Mouse (Mus musculus) v-Abl transformed pro-B cells (cell line): ENCODE data around the gene Gm14399.
"Not testable (repeated sequence)": the region's sequence is repeated elsewhere in the genome, so short reads cannot be mapped to it uniquely, and the experiment has no call there.

Experiments used
- in situ Hi-C, 2 experiments: fragments of 400-800 bp; cut with MboI; formaldehyde crosslinking; loops; one replicate each; pipeline ENCODE4 v1.15.1; 2025; ENCODE audit not compliant: unreplicated experiment in 2 of 2

Gene Gm14399

DNA sequence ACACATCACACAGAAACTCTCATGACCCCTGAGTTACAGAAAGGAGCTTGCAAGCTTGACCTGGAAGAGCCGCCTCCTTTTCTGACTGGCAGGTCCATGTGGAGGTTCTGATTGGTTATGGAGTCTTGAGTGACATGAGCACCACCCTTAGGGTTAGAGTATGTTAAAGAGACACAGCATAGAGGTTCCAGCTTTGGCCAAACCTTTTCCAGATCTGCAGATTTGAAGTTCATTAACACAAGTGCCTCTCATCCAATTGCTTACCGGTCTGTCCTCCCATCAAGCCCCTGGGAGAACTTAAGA, at the start of gene Gm14399:
Gene Gm14399, minus strand, starts transcription at position 20 of the 303 bp plus-strand sequence.
- in situ Hi-C loops, result not testable (repeated sequence)

DNA sequence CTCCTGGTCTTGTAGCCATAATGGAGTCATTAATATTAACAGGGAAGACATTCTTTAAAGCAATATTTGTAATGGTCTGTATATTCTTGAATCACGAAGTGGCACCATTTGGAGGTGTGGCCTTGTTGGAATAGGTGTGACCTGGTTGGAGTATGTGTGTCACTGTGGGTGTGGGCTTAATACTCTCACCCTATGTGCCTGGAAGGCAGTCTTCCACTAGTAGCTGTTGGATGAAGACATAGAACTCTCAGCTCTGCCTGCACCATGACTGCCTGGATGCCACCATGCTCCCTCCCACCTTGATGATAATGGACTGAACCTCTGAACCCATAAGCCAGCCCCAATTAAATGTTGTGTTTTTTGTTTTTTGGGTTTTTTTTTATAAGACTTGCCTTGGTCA, 37.2 kb upstream of the Gm14399 start:
- in situ Hi-C loops, result not testable (repeated sequence)

DNA sequence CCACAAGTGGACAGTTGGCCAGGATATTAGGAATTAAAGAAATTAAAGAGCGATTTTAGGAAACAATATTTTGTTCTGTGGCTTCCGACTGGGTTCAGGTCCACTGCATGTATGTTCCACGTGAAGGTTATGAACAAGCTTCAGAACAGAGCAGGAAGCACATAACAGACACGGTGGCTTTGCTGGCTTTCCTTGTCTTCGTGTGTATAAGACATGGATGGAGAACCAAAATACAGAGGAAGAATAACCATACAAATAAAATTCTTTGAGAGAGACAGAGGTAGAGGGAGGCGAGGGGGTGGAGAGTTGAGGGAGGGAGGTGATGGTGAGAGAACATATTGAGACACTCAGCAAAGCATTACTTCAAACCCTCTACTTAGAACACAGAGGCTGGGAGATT, 34.5 kb upstream of the Gm14399 start:
- in situ Hi-C loops, result no loop called here

DNA sequence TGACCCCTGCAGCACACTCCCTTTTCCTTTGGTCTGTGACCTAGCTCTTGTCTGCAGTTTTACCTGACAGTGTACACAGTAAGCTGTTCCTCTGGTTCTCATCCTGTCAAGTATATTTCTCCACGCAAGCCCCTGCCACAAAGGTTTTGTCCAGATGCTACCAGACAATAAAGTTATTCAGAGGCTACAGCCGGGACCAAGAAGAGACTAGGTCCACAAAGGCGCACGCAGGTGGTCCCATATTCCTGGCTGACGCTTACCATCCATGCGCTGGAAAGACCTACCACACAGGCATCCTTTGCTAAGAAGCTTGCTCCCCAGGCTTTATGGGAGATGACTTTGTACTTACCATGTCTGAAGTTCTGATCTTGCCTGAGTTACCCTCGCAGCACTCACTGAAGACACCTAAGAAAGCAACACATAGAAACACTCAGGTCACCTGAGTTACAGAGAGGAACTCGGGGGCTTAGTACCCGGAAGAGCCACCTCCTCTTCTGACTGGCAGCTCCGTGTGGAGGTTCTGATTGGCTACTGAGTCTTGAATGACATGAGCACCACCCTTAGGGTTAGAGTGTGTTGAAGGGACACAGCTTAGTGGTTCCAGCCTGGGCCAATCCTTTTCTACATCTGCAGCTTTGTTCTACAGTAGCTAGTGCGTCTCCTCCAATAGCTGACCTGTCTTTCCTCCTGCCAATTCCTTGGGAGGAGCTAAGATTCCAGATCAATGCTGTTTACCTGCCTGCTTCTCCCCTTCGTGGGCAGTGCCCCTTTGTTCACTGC, 33.8 kb upstream of the Gm14399 start, which contains the start of gene Gm14443:
Gene Gm14443, minus strand, starts transcription at position 471 of the 780 bp plus-strand sequence.
- in situ Hi-C loops, result not testable (repeated sequence)

DNA sequence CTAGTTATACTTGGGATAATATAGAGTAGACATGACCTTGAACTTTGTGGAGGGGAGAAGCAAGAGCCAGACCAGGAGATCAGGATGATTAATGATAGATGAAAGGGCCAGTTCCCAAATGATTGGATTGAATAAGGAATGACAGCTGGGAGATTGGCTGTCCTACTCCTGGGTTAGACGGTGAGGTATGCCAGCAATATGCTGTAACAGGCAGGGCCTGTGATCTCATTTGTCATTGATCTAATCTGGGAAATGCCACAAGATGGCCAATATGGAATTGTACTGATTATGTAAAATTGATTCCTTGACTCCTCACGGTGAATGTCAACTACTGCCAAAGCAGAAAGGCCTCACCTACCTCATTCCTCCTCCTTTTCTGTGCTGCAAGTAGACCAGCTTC, 32.2 kb upstream of the Gm14399 start:
- in situ Hi-C loops, result not testable (repeated sequence)

DNA sequence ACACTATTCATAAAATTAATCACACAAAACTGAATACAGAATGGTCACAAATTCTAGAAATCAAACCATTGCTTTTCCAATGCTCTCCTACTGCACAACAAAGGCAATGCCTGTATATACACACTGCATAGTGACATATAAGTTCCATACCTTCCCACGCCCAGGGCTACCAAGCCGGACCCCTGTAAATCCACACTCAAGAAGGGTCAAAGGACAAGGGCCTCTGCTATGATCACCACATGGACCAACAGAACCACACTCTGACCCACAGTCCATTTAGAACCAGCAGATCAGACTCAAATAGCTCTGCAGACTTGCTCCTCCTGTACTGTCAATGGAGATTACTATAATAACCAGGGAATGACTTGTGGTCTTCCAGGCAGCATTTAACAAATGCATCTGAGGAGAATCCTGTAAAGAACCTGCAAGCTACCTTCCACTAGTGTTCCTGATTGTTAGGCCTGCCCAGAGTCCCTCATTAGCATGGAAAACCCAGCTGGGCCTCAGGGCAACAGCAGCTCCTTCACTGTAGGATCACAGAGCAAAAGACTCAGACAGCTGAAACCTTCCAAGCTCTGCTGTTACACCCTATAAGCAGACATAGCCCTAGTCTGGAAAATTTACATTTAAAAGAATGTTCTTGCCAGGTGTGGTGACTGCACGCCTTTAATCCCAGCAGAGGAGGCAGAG, 31.2 kb upstream of the Gm14399 start:
- in situ Hi-C loops, result not testable (repeated sequence)

DNA sequence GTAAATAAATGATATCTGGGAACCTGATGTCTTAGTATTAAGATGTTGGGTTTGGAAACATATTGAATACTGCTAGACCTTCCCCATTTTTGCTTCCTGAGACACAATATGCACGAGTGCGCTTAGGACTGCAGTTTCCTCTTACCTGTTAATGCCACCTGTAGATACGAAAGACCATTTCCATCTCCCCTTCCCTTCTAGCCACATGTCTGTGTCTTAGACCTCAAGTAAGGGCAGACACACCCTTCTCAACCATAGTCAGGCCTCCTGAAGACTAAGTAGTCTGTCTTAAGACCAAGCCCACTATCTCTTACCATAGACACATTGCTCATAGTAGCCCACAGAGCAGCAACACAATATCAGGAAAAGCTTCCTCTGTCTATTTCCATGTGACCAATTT, 30.3 kb upstream of the Gm14399 start:
- in situ Hi-C loops, result no loop called here

DNA sequence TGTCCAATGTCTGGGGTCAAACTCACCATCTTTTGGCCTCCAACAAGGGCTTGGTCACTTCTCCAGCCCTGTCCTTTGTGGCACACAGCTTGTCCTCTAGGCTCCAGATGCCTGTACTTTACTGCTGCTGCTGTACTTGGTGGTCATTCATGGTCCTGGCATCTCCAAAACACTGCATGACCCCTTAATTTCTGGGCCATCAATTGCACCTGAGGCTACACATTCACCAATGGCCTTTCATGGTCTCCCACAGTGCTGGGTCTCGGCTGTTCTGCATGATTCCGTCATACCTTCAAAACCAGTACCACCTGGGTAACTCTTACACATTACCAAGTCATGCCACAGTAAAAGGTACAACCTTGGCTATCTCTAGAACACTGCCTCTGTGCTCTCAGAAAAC, 25.1 kb upstream of the Gm14399 start:
- in situ Hi-C loops, result not testable (repeated sequence)

DNA sequence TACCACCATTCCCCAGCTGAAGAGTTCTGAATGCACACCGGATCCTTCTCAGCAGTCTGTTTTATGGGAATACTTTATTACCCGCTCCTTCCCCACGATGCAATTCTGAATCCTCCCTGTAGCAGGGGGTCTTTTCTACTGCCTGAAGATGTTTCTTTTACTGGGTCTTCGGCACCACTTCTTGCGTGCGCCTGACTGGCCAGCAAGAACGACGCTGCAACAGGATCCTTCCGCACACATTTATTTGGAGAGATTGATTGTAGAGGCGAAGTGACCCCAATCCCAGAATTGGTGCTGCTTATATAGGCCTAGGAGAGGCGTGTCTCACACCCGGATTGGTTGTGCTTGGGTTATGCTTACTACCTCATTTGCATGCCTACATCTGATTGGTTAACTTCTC, 23.3 kb upstream of the Gm14399 start:
- in situ Hi-C loops, result not testable (repeated sequence)

DNA sequence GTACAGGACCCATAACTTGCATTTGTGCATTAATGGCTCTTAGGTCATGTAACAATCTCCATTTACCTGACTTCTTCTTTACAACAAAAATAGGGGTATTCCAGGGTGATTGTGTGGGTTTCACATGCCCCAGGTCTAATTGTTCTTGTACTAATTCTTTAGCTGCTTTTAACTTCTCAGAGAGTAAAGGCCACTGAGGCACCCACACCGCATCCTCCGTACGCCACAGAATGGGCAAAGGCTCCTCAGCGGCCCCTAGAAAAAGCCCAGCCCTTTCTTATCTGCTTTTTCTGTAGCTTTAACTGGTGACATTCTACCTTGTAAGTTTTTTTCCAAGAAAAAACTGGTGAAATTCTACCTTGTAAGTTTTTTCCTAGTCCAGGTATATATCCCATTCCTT, 19.6 kb upstream of the Gm14399 start:
- in situ Hi-C loops, result not testable (repeated sequence)

DNA sequence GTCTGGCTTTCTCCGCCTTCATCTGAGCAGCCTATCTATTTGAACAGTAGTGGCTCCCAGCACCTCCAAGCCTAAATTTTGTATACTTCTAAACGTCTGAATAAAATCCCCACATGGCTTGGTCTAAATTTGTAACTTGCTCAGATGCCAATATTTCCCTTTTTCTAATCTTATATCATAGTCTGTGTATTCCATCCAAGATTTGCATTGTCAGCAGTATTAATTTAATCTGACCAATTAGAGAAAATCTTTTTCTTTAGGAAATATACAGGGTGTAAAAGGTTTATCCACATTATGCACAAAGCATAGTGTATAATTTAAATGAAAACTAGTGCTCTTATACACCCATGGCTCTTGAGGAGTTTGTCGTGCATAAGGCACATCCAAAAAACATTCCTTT, 16.8 kb upstream of the Gm14399 start:
- in situ Hi-C loops, result no loop called here

DNA sequence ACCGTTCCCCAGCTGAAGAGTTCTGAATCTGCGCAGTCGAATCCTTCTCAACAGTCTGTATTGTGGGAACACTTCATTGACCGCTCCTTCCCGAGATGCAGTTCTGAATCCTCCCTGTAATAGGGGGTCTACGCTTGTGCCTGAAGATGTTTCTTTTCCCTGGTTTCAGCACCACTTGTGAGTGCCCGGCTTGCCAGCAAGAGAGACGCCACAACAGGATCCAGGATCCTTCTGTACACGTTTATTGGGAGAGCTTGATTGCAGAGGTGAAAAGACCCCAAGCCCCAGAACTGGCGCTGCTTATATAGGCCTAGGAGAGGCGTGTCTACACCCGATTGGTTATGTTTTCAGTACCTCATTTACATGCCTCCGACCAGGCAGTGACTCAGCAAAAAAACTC, 14.9 kb upstream of the Gm14399 start:
- in situ Hi-C loops, result no loop called here

DNA sequence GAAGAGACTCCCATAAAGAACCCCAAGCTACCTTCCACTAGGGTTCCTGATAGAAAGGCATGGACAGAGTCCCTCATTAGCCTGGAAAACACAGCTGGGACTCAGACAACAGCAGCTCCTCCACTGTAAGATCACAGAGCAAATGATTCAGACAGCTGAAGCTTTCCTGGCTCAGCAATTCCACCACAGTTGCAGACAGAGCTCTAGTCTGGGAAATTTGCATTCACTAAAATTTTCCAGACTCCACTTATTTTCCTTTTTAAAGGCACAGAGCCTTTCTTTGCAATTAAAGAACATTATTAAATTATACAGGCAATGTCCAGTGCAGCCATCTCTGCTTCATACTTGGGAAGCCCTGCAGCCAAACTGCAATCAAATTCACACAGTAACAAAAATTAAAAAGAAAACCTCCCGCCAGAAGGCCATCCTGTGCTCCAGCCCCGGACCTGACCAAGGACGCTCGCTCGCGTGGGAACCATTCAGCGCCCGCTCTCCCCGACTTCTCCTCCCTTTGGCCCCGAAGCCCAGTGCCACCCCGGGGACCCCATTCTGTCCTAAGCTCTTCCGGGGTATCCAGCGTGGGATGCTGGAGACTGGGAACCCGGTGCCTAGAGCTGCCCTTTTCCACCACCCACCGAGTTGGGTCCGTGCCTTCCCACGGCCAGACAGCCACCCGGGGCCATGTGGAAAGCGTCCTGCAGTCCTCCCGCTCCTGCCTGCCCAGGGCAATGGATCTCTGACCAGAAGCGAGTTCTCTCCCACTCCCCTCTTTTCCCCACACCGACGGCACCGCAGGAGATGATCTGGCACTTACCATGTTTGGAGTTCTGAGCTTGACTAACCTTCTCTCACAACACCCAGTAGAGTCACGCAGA, 457 bp downstream of the Gm14399 start:
- in situ Hi-C loops, result not testable (repeated sequence)

DNA sequence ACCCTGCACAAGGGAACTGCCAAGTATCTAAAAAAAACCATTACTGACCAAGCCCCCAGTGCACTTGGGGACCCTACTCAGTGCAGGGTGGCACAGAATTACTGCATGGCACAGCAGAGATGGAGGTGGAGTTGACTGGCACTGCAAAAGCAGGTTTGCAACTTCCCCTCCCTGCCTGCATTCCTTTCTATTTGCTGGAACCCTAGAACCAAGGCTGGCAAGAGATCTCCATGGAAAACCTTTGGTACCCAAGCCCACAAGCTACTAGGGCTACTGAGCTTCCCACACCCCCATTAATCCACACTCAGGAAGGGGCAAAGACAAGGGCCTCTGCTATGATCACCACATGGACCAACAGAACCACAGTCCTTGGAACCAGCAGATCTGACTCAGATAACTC, 1.2 kb downstream of the Gm14399 start:
- in situ Hi-C loops, result not testable (repeated sequence)
